Mouse (Mus musculus): ENCODE measurements at regions not wholly inside any gene's neighbourhood (a gene's known extent, or its start where the extent isn't known, plus 50 kb on each side); places are given as distances from the start of the nearest gene placed in this dataset.

- no peak overlapping the region for H3K4me2 ChIP-seq (replicated peaks)
- no peaks in the 10 kb centered on the region for H3K36me3 ChIP-seq
- no peaks in the 10 kb centered on the region for H3K9me3 ChIP-seq
- no peak overlapping the region for H3K27ac ChIP-seq (replicated peaks)
- H3K4me1 ChIP-seq: peaks cover 24% of the 10 kb centered on the region
- no peak for ATAC-seq (replicated peaks)
- 85% methylated on average over 5 of the region's 5 CpGs for WGBS
- 0 out of 2 replicates have a peak, but pooled peaks cover 6% of the 10 kb centered on the region for H3K27me3 ChIP-seq
- H3K4me3 ChIP-seq: no peak overlapping the region
- no peak overlapping the region for H3K9ac ChIP-seq (replicated peaks)
Measured at GRCm38 (mm10) chr9:61109519-61110285, 262.5 kb upstream of the Tle3 start.

- Histone ChIP-seq H3K27me3 (no peaks in the 10 kb centered on the region), H3K4me1 (peaks cover 24% of the 10 kb centered on the region), H3K27ac (replicated peaks) (peak overlapping the region; percentile 12), H3K4me2 (replicated peaks) (no peak overlapping the region), H3K4me3 (no peak overlapping the region), H3K9ac (replicated peaks) (no peak overlapping the region), H3K9me3 (no peaks in the 10 kb centered on the region), H3K36me3 (no peaks in the 10 kb centered on the region)
- ATAC-seq (replicated peaks): peak; percentile 41; the same call in 1 of the 2 replicates
- 22% methylated on average over 7 of the region's 7 CpGs for WGBS
Measured at GRCm38 (mm10) chr9:61111206-61111605, 261.0 kb upstream of the Tle3 start.

GRCm38 (mm10) chr9:61111733-61112415 is 260.3 kb upstream of the Tle3 start:
- no peak overlapping the region; the same call in 1 of the 2 replicates for H3K9ac ChIP-seq (replicated peaks)

GRCm38 (mm10) chr9:61119252-61119651 is 252.9 kb upstream of the Tle3 start:
- WGBS: 79% methylated on average over 3 of the region's 3 CpGs
- no peak overlapping the region for H3K27ac ChIP-seq (replicated peaks)
- peaks cover 4% of the 10 kb centered on the region for H3K4me1 ChIP-seq
- no peak overlapping the region for H3K9ac ChIP-seq (replicated peaks)
- no peaks in the 10 kb centered on the region for H3K36me3 ChIP-seq
- no peak overlapping the region for H3K4me3 ChIP-seq
- H3K9me3 ChIP-seq: no peaks in the 10 kb centered on the region
- H3K4me2 ChIP-seq (replicated peaks): no peak overlapping the region
- ATAC-seq (replicated peaks): no peak
- H3K27me3 ChIP-seq: no peaks in the 10 kb centered on the region

More at GRCm38 (mm10) chr9:61111733-61112415, 260.3 kb upstream of the Tle3 start:
- peak overlapping the region; percentile 24 for H3K4me2 ChIP-seq (replicated peaks)
- no peaks in the 10 kb centered on the region for H3K36me3 ChIP-seq
- no peaks in the 10 kb centered on the region for H3K27me3 ChIP-seq
- 11% methylated on average over 19 of the region's 19 CpGs for WGBS
- no peaks in the 10 kb centered on the region for H3K9me3 ChIP-seq
- H3K4me1 ChIP-seq: peaks cover 24% of the 10 kb centered on the region
- no peak overlapping the region for H3K4me3 ChIP-seq
- peak overlapping the region; percentile 35 for H3K27ac ChIP-seq (replicated peaks)
- ATAC-seq (replicated peaks): peak; percentile 90

- no peak overlapping the region for H3K9ac ChIP-seq (replicated peaks)
- no peaks in the 10 kb centered on the region for H3K9me3 ChIP-seq
- H3K36me3 ChIP-seq: no peaks in the 10 kb centered on the region
- no peak for ATAC-seq (replicated peaks)
- WGBS: 90% methylated on average over 3 of the region's 3 CpGs
- H3K4me3 ChIP-seq: no peak overlapping the region
- peaks cover 4% of the 10 kb centered on the region for H3K4me1 ChIP-seq
- no peak overlapping the region for H3K27ac ChIP-seq (replicated peaks)
- no peaks in the 10 kb centered on the region for H3K27me3 ChIP-seq
- H3K4me2 ChIP-seq (replicated peaks): no peak overlapping the region
Measured at GRCm38 (mm10) chr9:61120531-61120930, 251.6 kb upstream of the Tle3 start.

- WGBS: 49% methylated on average over 10 of the region's 10 CpGs
- Histone ChIP-seq H3K36me3 (no peaks in the 10 kb centered on the region), H3K4me1 (peaks cover 4% of the 10 kb centered on the region), H3K27ac (replicated peaks) (no peak overlapping the region), H3K4me3 (no peak overlapping the region), H3K9me3 (no peaks in the 10 kb centered on the region), H3K4me2 (replicated peaks) (no peak overlapping the region), H3K27me3 (no peaks in the 10 kb centered on the region), H3K9ac (replicated peaks) (no peak overlapping the region)
- no peak for ATAC-seq (replicated peaks)
Measured at GRCm38 (mm10) chr9:61120931-61121391, 251.2 kb upstream of the Tle3 start.

GRCm38 (mm10) chr9:61123431-61123830 is 248.7 kb upstream of the Tle3 start:
- Histone ChIP-seq H3K4me1 (peaks cover 4% of the 10 kb centered on the region), H3K36me3 (no peaks in the 10 kb centered on the region), H3K27me3 (no peaks in the 10 kb centered on the region), H3K27ac (replicated peaks) (no peak overlapping the region), H3K9me3 (no peaks in the 10 kb centered on the region), H3K9ac (replicated peaks) (no peak overlapping the region), H3K4me2 (replicated peaks) (no peak overlapping the region), H3K4me3 (no peak overlapping the region)
- ATAC-seq (replicated peaks): no peak

- ATAC-seq (replicated peaks): no peak
- Histone ChIP-seq H3K9ac (replicated peaks) (no peak overlapping the region), H3K4me3 (no peak overlapping the region)
Measured at GRCm38 (mm10) chr9:61125769-61126168, 246.4 kb upstream of the Tle3 start.

GRCm38 (mm10) chr9:61128077-61128476 is 244.1 kb upstream of the Tle3 start:
- no peaks in the 10 kb centered on the region for H3K27me3 ChIP-seq
- H3K9me3 ChIP-seq: no peaks in the 10 kb centered on the region
- 75% methylated on average over 2 of the region's 2 CpGs for WGBS
- no peak overlapping the region for H3K27ac ChIP-seq (replicated peaks)
- no peak overlapping the region for H3K4me2 ChIP-seq (replicated peaks)
- no peak for ATAC-seq (replicated peaks)
- H3K4me3 ChIP-seq: no peak overlapping the region
- H3K4me1 ChIP-seq: no peaks in the 10 kb centered on the region
- H3K9ac ChIP-seq (replicated peaks): no peak overlapping the region
- no peaks in the 10 kb centered on the region for H3K36me3 ChIP-seq

More at GRCm38 (mm10) chr9:61125769-61126168, 246.4 kb upstream of the Tle3 start:
- WGBS: 57% methylated on average over 7 of the region's 7 CpGs
- H3K36me3 ChIP-seq: no peaks in the 10 kb centered on the region
- no peaks in the 10 kb centered on the region for H3K9me3 ChIP-seq
- H3K4me1 ChIP-seq: peaks cover 4% of the 10 kb centered on the region
- no peak overlapping the region for H3K4me2 ChIP-seq (replicated peaks)
- no peak overlapping the region for H3K27ac ChIP-seq (replicated peaks)
- no peaks in the 10 kb centered on the region for H3K27me3 ChIP-seq

- Histone ChIP-seq H3K27me3 (no peaks in the 10 kb centered on the region), H3K4me3 (no peak overlapping the region), H3K4me2 (replicated peaks) (no peak overlapping the region), H3K36me3 (no peaks in the 10 kb centered on the region), H3K4me1 (no peaks in the 10 kb centered on the region), H3K9me3 (no peaks in the 10 kb centered on the region), H3K9ac (replicated peaks) (no peak overlapping the region), H3K27ac (replicated peaks) (no peak overlapping the region)
- no peak for ATAC-seq (replicated peaks)
- 76% methylated on average over 5 of the region's 5 CpGs for WGBS
Measured at GRCm38 (mm10) chr9:61129186-61129585, 243.0 kb upstream of the Tle3 start.

GRCm38 (mm10) chr9:61130877-61131276 is 241.3 kb upstream of the Tle3 start:
- Histone ChIP-seq H3K4me2 (replicated peaks) (no peak overlapping the region), H3K4me3 (no peak overlapping the region), H3K27ac (replicated peaks) (no peak overlapping the region), H3K4me1 (no peaks in the 10 kb centered on the region), H3K36me3 (no peaks in the 10 kb centered on the region), H3K9ac (replicated peaks) (no peak overlapping the region), H3K9me3 (no peaks in the 10 kb centered on the region), H3K27me3 (no peaks in the 10 kb centered on the region)
- ATAC-seq (replicated peaks): no peak
- 90% methylated on average over 4 of the region's 4 CpGs for WGBS

- Histone ChIP-seq H3K27me3 (no peaks in the 10 kb centered on the region), H3K9ac (replicated peaks) (no peak overlapping the region), H3K27ac (replicated peaks) (no peak overlapping the region), H3K4me1 (no peaks in the 10 kb centered on the region), H3K36me3 (no peaks in the 10 kb centered on the region), H3K4me3 (no peak overlapping the region), H3K4me2 (replicated peaks) (no peak overlapping the region), H3K9me3 (no peaks in the 10 kb centered on the region)
- peak; percentile 32; the same call in 1 of the 2 replicates for ATAC-seq (replicated peaks)
- WGBS: 47% methylated on average over 10 of the region's 10 CpGs
Measured at GRCm38 (mm10) chr9:61135263-61135882, 236.8 kb upstream of the Tle3 start.

All from forebrain, embryonic 15.5 days (tissue).